Mouse (Mus musculus): ENCODE measurements around the gene Defa22. TPM values are rescaled to one million over a fixed set of nuclear protein-coding genes. Genes with fewer than 3 reads are reported as not detected.

The Defa22 gene
- polyA plus RNA-seq (2012; rRNA removed): not detected in 2 replicates

GRCm38 (mm10) chr8:21161977-21162376, at the start of gene Defa22:
TSS of gene Defa22 (plus strand) at chr8:21162277.

GRCm38 (mm10) chr8:21134342-21134741, 27.7 kb upstream of the Defa22 start, which contains the start of gene Defa30:
TSS of gene Defa30 (plus strand) at chr8:21134642.

GRCm38 (mm10) chr8:21191314-21191713, 29.2 kb downstream of the Defa22 start, which contains the start of gene Defa31:
TSS of gene Defa31 (plus strand) at chr8:21191614.

GRCm38 (mm10) chr8:21201261-21201660, 39.2 kb downstream of the Defa22 start, which contains the start of gene Gm15293:
TSS of gene Gm15293 (plus strand) at chr8:21201561.

Other genes with a start within 250 kb of the Defa22 start
- not detected in 2 replicates for gene Gm6040, start 240.2 kb upstream of the Defa22 start, polyA plus RNA-seq (2012; rRNA removed)
- gene AY761185, start 217.6 kb upstream of the Defa22 start, polyA plus RNA-seq (2012; rRNA removed): not detected in 2 replicates
- not detected in 2 replicates for gene Defa21, start 136.7 kb upstream of the Defa22 start, polyA plus RNA-seq (2012; rRNA removed)
- gene Defa23, start 107.2 kb upstream of the Defa22 start, polyA plus RNA-seq (2012; rRNA removed): not detected in 2 replicates
- not detected in 2 replicates for gene Defa35, start 97.2 kb upstream of the Defa22 start, polyA plus RNA-seq (2012; rRNA removed)
- not detected in 2 replicates for gene Defa25, start 77.8 kb upstream of the Defa22 start, polyA plus RNA-seq (2012; rRNA removed)
- not detected in 2 replicates for gene Gm14851, start 66.2 kb upstream of the Defa22 start, polyA plus RNA-seq (2012; rRNA removed)
- gene Defa30, start 27.6 kb upstream of the Defa22 start, polyA plus RNA-seq (2012; rRNA removed): not detected in 2 replicates
- gene Defa31, start 29.3 kb downstream of the Defa22 start, polyA plus RNA-seq (2012; rRNA removed): not detected in 2 replicates
- gene Gm15293, start 39.3 kb downstream of the Defa22 start, polyA plus RNA-seq (2012; rRNA removed): not detected in 2 replicates
- gene Gm15292, start 87.5 kb downstream of the Defa22 start, polyA plus RNA-seq (2012; rRNA removed): not detected in 2 replicates
- gene Defa27, start 153.3 kb downstream of the Defa22 start, polyA plus RNA-seq (2012; rRNA removed): not detected in 2 replicates
- gene Defa29, start 164.7 kb downstream of the Defa22 start, polyA plus RNA-seq (2012; rRNA removed): not detected in 2 replicates
- gene Defa2, start 216.2 kb downstream of the Defa22 start, polyA plus RNA-seq (2012; rRNA removed): not detected in 2 replicates
- gene Defa33, start 229.5 kb downstream of the Defa22 start, polyA plus RNA-seq (2012; rRNA removed): not detected in 2 replicates

Measured in central nervous system, embryonic 18 days (tissue).